Mouse (Mus musculus): ENCODE data around the gene Wdr18.

The Wdr18 gene

DNA sequence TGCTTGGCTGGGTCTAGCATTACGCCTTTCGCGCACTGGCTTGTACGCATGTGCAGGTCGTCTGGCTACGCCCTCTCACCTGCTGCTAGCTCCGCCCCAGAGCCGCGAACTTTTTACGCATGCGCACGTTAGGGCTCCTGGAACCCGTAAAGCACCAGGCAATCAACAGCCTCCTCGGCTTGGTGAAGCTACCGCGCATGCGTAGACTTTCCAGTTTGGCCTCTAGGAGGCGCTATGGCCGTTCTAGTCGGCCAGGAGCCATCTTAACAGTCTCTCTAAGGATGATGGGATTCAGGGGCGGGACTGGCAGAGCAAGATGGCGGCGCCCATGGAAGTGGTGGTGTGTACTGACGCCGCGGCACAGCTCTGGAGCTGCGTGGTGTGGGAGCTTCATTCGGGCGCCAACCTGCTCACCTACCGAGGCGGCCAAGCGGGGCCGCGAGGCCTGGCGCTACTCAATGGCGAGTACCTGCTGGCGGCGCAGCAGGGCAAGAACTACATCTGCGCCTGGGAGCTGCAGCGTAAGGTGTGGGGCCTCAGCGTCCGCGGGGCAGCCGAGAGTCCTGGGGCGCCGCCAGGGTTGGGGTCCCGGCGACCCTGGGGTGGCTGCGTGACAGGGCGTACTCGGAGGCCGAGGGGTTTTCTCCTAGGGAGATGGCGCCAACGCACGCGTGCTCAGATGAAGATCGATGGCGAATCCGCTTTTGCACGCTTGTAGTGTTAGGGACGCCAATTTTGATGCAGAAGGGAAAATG lies at the start of gene Wdr18:
Wdr18 (plus strand) TSS at position 306 of the 755 bp plus-strand sequence.
- peak; percentile 99 for DNase-seq

DNA sequence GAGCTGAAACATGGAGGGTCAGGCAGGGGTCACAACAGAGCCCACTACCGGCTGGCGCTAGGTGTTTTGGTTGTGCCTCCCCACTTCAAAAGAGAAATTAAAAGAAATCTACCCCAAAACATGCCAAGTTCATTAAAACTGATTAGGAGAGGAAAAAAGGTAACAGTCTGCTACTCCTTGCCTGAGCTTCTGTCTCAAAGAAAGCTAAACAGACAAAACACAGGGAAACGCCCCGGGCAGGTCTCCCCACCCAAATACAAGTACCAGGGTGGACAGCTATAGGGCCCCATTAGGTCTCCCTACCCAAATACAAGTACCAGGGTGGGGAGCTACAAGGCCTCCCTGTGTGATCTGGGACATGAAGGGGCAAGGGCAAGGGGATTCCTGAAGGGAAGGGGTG lies 49.4 kb upstream of the Wdr18 start, which contains the start of gene Gm26602:
Gm26602 (plus strand) TSS at position 301 of the 400 bp plus-strand sequence.
- DNase-seq = no peak

DNA sequence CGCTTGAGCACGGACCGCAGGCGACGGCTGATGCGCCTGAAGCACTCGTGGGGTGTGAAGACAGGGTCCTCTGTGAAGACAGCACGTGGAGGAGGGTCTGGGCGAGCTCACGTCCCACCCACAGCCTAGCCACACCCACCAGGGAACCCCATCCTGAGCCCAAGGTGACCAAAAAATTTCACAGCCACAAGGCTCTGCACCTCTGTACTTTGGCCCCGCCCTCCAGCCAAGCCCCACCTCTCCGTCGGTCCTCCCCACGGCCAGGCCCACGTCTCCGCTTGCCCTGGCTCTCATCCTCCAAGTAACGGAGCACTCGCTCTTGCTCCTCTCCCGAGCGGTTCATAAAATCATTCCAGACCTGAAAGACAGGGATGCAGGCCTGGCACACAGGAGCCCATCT lies 47.5 kb upstream of the Wdr18 start:
- peak in 1 of 2 experiments; percentile 61 for DNase-seq

DNA sequence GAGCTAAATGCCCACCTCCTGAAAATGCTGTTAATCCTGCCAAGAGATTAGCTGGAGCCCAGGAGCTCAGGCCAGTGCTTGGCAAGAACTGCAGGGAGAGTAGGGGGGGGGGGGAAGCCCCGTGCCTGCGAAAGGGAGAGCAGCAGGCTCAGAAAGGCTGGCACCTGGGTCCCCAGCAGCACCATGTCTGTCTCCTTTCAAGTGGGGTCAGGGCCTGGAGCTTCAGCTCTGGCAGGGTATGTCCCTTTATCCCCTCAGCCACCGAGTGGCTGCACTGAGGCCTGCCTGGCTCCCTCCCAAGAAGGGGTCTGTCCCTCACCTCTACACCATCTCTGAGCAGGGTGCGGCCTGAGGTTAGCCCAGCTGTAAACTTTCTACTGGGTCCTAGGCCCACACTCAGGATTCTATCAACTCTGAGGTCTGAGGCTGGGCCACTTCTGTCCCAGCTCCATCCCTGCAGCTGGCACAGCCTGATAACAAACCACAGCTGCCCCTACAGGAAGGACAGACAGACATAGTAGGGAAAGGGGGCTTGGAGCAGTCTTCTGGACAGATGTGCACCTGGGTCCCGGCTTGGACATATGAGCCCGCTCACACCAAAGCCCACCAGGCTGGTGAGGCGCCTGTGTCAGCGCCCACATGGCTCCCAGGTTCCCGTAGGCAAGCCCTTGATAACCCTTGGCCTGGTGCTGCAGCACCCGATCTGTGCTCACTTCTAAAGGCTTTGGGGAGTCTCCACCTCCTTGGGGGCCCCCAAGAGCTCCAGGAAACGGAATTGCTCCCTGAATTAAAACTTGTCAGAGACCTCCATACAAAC lies 45.6 kb upstream of the Wdr18 start:
- DNase-seq = no peak

DNA sequence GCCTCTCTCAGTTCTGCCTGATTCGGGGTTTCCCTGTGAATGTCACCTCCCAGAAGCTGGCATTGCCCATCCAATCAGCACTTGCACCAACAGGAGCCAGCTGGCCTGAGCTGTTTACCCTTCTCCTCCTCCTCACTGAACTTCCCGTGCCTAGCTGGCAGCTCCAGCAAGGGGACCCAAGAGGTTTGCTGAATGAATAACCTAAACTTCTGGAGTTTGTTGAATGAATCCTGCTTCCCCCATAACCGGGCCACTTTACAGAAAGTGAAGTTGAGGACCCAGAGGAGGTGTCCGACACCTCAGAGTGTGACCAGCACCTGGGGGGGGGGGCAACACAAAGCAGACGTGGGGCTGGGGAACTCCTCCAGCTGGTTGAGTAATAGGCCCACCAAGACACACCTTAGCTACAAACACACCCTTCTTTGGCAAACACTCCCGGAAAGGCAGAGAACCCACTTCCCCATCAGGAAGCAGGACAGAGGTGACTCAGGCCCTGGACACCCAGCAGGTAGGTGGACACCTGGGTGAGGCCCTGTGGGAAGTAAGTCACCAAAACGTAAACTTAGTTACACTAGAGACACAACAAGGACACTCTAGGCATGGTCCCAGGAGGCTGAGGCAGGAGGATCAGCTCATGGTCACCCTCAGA lies 44.9 kb upstream of the Wdr18 start:
- DNase-seq = no peak

DNA sequence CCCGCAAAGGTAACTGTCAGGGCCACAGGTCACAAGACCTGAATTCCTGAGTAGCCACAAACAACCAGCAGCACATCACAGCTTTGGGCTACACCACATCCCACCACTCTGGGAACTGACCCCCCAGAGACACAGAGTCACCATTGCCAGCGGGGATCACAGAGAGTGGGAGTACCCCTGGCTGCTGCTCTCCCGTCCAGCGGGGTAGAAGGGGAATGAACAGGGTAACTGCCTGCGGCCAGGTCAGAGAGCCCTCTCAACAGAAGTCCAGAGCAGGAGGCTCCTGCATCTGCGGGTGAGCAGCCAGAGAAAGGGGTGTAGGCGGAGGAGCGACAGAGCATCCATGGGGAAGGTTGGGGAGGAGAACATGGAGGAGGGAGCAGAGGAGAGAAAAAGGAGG lies 43.9 kb upstream of the Wdr18 start:
- DNase-seq = no peak

DNA sequence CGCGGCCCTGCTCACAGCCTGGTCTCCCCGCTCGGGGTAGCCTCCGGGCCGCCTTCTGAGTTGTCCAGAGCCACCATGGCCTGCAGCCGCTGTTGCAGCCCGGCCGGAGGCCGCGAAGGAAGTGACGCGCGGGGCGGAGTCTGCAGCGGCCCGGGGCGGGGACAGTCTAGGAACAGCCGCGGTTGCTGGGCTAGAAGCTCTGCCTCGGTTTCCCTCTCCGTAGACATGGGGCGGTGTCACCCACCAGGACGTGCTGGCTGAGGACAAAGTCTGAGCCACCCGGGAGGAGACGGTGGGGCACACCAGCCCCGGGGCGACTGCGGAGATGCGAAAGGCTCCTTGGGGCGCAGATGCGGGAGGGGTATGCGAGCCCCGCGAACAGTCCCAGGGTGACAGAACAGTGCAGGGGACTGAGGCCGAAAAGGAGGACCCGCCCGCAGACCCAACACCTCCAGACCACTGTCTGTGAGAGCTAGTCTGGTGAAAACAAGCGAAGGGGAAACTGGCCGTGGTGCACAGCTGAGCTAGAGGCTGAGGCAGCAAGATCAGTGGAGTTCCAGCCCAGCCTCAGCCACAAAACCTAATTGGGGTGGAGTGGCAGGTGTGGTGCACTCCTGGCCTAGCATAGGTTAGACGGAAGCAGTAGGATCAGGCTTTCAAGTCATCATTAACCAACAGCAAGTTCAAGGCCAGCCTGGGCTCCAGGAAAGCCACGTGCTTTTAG lies 43.0 kb upstream of the Wdr18 start, which contains the start of gene Kiss1r:
Kiss1r (plus strand) TSS at position 164 of the 724 bp plus-strand sequence.
- DNase-seq = peak; percentile 88 to 96

DNA sequence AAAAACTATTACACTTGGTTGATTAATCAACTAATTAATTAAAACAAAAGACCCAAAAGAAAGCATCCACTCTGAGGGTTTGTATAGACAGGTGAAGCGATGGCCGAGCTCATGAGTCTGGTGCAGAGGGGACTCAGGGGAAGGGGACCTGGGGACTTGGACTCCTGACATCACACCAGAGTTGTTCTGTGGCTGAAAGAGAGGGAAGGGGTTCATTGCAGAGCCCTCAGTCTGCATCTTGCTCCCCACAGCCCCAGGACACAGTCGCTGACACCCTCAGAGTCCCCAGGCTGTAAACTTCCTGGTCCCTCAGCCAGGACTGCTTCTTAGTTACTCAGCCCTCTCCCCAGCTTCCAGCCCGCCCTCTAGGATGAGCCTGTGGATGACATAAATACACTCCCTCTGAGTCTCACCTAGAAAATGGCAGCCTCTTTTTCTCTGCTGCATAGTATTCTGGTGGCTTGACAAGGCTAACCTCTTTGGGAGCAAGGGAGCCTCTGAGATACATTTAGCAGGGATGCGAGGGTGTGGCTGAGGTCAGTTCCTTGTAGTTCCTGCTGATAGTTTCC lies 42.3 kb upstream of the Wdr18 start:
- no peak for DNase-seq

DNA sequence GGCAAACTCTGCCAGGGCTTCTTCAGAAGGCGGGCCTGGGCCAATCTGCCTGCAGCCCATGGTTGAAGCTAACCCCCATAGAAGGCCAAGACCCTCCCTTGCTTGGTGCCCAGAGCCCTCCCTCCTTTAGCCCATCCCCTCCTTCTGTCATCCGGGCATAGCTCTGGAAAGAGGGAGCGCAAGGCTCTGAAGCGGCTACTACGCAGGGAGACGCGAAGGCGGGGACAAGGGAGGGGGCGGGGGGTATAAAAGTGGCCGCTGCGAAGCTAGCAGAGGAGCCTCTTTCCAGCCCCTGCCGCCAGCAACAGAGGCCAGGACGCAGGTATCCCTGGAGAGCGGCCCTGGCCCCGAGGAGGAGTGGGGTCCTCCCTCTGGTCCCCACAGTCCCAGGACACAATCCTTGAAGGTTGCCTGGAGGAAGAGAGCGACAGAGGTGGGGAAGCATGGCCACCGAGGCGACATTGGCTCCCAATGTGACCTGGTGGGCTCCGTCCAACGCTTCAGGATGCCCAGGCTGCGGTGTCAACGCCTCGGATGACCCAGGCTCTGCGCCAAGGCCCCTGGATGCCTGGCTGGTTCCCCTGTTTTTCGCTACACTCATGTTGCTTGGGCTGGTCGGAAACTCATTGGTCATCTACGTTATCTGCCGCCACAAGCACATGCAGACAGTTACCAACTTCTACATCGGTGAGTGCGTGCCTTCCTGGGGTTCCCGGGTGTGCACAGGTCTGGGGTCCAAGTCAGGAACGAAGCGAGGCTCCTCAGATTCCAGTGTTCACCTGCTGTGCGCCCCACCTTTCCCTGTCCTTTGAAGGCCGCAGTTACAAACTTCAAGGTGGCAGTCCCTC lies 41.5 kb upstream of the Wdr18 start:
- DNase-seq = peak in 1 of 2 experiments; percentile 55

DNA sequence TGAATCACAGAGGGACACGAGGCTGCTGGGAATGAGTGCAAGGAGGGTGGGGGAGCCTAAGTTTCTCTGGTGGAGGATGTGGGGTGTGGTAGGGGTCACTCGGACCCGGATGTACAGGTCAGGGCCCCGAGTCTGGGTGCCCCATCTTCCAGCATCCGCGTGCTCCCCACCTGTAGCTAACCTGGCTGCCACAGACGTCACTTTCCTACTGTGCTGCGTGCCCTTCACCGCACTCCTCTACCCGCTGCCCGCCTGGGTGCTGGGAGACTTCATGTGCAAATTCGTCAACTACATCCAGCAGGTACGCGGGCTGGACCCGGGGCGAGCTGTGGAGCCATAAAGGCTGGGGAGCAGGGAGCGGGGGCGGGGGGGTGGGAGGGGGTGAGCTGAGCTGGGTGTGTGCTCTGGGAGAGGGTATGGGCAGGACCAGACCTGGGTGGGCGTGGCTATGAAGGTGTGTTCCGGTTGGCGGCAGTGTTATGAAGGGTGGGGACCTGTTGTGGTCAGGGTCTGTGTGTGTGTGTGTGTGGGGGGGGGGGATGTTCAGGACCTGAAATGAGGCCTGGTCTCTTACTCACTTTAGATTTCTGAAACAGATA lies 40.6 kb upstream of the Wdr18 start:
- DNase-seq = peak in 1 of 2 experiments; percentile 57

DNA sequence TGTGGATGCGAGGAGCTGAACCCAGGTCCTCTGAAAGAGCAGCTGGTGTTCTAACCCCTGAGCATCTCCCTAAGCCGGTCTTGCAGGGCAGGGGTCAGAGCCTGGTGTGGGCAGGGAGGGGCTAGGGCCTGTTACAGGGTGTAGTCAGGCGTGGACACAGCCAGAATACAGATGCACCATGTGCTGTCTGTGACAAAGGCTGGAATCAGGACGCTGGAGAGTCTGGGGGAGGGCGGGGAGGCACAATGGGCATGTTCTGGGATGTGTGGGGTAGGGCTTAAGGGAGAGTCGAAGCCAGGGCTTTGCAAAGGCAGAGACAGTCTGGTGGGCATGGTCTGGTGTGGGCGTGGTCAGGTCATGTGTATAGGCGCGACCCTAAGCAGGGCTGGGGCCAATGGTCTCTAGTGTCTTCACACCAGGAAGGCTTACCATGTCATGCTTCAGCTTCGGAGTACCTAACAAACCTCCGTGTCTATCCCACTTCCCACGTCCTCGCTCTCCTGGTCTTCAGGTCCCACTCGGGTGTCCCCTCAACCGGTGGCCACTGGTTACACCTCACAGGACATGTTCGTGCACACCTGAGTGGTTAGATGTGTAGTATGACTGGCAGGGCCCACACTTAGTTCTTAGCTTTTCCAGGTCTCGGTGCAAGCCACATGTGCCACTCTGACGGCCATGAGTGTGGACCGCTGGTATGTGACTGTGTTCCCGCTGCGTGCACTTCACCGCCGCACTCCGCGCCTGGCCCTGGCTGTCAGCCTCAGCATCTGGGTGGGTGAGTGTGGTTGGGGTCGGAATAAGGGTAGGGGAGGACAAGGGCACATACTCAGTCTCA lies 39.7 kb upstream of the Wdr18 start:
- DNase-seq = no peak

DNA sequence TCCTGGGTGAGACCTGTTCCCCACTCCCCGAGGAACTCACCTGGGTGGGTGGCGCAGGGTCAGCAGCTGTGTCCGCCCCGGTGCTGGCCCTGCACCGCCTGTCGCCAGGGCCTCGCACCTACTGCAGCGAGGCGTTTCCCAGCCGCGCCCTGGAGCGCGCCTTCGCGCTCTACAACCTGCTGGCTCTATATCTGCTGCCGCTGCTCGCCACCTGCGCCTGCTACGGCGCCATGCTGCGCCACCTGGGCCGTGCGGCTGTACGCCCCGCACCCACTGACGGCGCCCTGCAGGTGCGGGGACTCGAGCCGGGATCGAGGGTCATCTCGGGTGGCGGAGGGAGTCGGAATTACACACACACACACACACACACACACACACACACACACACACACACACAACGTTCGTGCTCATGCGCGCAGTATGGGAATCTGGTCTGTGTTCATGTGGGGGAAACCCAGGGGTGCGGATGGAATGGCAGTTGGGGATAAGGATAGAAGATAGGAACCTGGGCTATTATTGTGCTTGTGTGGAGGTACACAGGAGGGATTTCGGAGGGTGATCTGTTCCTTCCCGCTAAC lies 38.9 kb upstream of the Wdr18 start, which contains the start of gene R3hdm4:
R3hdm4 (minus strand) TSS at position 251 of the 578 bp plus-strand sequence.
- DNase-seq = no peak

DNA sequence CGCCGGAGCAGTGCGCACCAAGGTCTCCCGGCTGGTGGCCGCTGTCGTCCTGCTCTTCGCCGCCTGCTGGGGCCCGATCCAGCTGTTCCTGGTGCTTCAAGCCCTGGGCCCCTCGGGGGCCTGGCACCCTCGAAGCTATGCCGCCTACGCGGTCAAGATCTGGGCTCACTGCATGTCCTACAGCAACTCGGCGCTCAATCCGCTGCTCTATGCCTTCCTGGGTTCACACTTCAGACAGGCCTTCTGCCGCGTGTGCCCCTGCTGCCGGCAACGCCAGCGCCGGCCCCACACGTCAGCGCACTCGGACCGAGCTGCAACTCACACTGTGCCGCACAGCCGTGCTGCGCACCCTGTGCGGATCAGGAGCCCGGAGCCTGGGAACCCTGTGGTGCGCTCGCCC lies 38.4 kb upstream of the Wdr18 start:
- DNase-seq = no peak

DNA sequence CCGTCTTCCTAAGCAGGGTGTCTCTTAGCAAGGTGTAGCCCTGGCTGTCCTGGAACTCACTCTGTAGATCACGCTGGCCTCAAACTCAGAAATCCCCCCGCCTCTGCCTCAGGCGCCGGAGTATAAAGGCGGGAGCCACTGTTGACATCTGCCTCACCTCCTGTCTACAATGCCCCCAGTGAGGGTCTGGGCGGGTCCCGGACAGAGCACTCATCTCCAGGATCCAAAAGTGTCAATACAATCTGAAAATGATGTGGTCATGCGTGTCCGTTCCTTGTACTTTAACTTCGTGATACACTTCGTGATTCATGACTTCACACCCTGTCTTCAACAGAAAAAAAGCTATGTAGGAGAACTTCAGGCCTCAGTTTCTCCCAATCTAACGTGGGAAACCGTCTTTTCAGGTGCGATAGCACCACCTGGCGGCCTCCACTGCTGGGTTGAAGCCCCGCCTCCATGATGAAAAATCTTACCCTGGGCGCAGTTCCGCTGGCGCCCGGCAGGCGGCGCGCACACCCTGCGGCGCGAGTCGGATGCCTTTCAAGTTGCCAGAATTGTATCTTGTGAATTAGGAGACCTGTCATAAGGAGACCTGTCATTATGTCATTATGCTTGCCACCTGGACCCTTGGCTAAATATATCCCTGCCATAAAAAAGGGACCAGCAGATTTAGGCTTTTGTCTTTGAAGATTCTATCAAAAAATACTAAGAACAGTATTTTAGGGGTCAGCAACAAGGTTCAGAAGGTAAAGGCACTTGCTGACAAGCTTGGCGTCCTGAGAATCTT lies 34.8 kb upstream of the Wdr18 start:
- peak; percentile 88 to 97 for DNase-seq

DNA sequence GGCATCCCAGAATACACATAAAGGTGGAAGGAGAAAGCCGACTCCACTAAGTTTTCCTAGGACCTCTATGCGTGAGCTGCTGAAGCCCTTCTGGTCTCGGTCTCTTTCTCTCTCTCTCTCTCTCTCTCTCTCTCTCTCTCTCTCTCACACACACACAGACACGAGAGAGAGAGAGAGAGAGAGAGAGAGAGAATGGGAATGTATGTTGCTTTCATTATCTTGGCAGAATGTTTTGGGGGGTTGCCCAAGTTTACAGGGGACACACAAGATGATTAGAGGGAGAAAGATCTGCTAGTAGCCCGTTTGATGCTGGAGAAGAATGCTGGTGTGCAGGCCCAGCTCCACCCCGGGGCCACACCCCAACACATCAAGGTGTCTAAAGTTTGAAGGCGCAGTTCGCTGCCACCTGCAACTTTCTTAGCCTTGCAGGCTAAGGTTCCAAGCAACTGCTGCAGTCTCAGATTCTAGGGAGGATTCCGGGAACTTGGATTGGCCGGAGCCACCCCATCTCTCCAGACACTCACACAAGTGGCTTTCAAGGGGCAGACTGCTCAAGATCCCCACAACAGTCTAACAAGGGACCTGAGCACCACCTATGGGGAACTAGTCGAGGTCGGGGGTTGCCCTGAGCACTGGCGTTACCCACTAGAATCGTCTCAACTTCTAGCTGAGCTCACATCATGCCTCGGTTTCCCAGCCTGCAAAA lies 34.0 kb upstream of the Wdr18 start:
- DNase-seq = no peak

DNA sequence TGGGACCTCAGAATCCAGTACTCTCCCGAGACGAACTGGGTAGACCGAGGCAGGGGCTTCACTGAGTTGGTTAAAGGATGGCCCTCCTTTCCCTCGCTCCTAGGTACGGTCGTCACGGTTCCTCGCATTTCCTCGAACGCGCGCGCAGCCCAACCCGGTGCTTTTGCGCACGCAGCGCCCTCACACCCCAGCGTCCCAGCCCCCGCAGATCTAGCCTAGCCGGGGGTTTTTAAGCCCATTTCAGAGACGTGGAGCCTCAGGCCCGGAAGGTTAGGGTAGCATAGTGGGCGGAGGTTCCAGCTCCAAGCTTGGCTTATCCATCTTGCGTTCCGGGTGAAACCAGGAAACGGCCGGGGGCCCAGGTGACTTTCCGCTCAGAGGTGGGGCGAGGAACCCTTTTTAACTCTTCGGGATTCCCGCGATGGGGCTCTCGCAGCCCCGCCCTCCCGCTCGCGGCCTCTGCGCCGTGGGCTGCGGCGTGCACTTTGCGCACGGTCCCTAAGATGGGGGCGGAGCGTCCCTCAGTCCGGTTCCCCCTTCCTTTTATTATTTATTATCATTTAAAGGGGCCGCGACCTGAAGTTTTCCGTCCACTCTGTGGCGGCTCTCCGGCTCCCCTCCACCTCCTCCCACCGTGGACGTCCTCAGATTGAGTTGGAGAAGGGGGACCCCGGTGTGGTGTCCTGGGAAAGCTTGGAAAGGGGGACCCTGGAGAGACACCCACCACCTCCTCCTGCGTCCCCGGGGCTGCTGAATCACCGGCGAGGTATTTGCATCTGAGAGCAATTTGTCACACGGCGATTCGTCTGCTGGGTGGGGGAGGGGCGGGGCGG lies 33.2 kb upstream of the Wdr18 start, which contains the start of gene Arid3a:
Arid3a (plus strand) TSS at position 553 of the 833 bp plus-strand sequence.
- DNase-seq = peak; percentile 91 to 93
